Mouse (Mus musculus): Measurements from ENCODE around the gene Myo15. TPM values are rescaled to one million over a fixed set of nuclear protein-coding genes. Genes with fewer than 3 reads are reported as not detected.
"Not testable (repeated sequence)": the region's sequence is repeated elsewhere in the genome, so short reads cannot be mapped to it uniquely, and the experiment has no call there.

The Myo15 gene
- total RNA-seq, 2 experiments from 2014 or later = 0.07 TPM

GRCm38 (mm10) chr11:60541831-60542230 is 72.7 kb downstream of the Myo15 start:
- ATAC-seq (ENCODE audit: poor library complexity, severe bottlenecking) = no peak

- ATAC-seq (ENCODE audit: poor library complexity, severe bottlenecking) = not testable (repeated sequence)
Observed at GRCm38 (mm10) chr11:60543211-60543610, 74.1 kb downstream of the Myo15 start.

GRCm38 (mm10) chr11:60545433-60545832 is 76.3 kb downstream of the Myo15 start:
- no peak for ATAC-seq (ENCODE audit: poor library complexity, severe bottlenecking)

GRCm38 (mm10) chr11:60548112-60548511 is 79.0 kb downstream of the Myo15 start:
- ATAC-seq (ENCODE audit: poor library complexity, severe bottlenecking) = no peak

- no peak for ATAC-seq (ENCODE audit: poor library complexity, severe bottlenecking)
Observed at GRCm38 (mm10) chr11:60553091-60553490, 84.0 kb downstream of the Myo15 start.

- ATAC-seq (ENCODE audit: poor library complexity, severe bottlenecking) = no peak
Observed at GRCm38 (mm10) chr11:60557675-60558074, 88.5 kb downstream of the Myo15 start.

GRCm38 (mm10) chr11:60559342-60559741 is 90.2 kb downstream of the Myo15 start:
- peak; percentile 90 for ATAC-seq (ENCODE audit: poor library complexity, severe bottlenecking)

- not testable (repeated sequence) for ATAC-seq (ENCODE audit: poor library complexity, severe bottlenecking)
Observed at GRCm38 (mm10) chr11:60574006-60574405, 104.9 kb downstream of the Myo15 start.

Other genes with a start within 250 kb of the Myo15 start
- gene Srebf1, start 246.8 kb upstream of the Myo15 start, total RNA-seq (2015) = 27.5 and 37.3 TPM in 2 replicates
- gene Srebf1, start 246.8 kb upstream of the Myo15 start, total RNA-seq (2017) = 27.6 and 43.3 TPM in 2 replicates
- 6.0 and 6.3 TPM in 2 replicates for gene Tom1l2, start 116.4 kb upstream of the Myo15 start, total RNA-seq (2015)
- 4.3 and 6.1 TPM in 2 replicates for gene Tom1l2, start 116.4 kb upstream of the Myo15 start, total RNA-seq (2017)
- 0.16 TPM in 1 of 2 replicates, not detected in the other for gene Drc3, start 116.0 kb upstream of the Myo15 start, total RNA-seq (2015)
- 0.11 and 0.98 TPM in 2 replicates for gene Drc3, start 116.0 kb upstream of the Myo15 start, total RNA-seq (2017)
- 9.0 and 11.7 TPM in 2 replicates for gene Gid4, start 52.2 kb upstream of the Myo15 start, total RNA-seq (2015)
- gene Gid4, start 52.2 kb upstream of the Myo15 start, total RNA-seq (2017) = 9.9 and 12.3 TPM in 2 replicates
- gene Atpaf2, start 50.9 kb upstream of the Myo15 start, total RNA-seq (2015) = 10.1 and 15.6 TPM in 2 replicates
- gene Atpaf2, start 50.9 kb upstream of the Myo15 start, total RNA-seq (2017) = 38.2 and 43.3 TPM in 2 replicates
- gene Drg2, start 14.7 kb upstream of the Myo15 start, total RNA-seq (2015) = 19.5 and 21.5 TPM in 2 replicates
- gene Drg2, start 14.7 kb upstream of the Myo15 start, total RNA-seq (2017) = 35.4 and 47.0 TPM in 2 replicates
- gene Alkbh5, start 67.0 kb downstream of the Myo15 start, total RNA-seq (2015) = 23.5 and 24.1 TPM in 2 replicates
- gene Alkbh5, start 67.0 kb downstream of the Myo15 start, total RNA-seq (2017) = 21.6 and 26.5 TPM in 2 replicates
- gene Llgl1, start 230.4 kb downstream of the Myo15 start, total RNA-seq (2015) = 6.4 and 6.6 TPM in 2 replicates
- 4.1 and 4.9 TPM in 2 replicates for gene Llgl1, start 230.4 kb downstream of the Myo15 start, total RNA-seq (2017)

Data from megakaryocyte, adult 5-6 weeks (primary cell).